Mouse (Mus musculus) neural tube, embryonic 11.5 days (tissue): ENCODE results near the gene Axin2. TPM values are rescaled to one million over a fixed set of nuclear protein-coding genes. Genes with fewer than 3 reads are reported as not detected.

Experiments
- ATAC-seq: fragments of 200-750 bp; cut with Nextera tagmentation; 2 replicates; pipeline ENCODE4 v1.8.0; 2017; ENCODE audit warnings: moderate number of reproducible peaks, mild to moderate bottlenecking, moderate TSS enrichment, moderate library complexity; ENCODE audit not compliant: insufficient read depth, low FRiP score, low TSS enrichment
- DNase-seq: peaks from one replicate; pipeline ENCODE4 v3.0.0-alpha.2; 2015; ENCODE audit warnings: low spot score
- H3K27ac ChIP-seq: fragments of 300-500 bp; sonication (generic); 2 replicates; pipeline ENCODE4 v1.5.1; 2014; ENCODE audit warnings: low read depth, mild to moderate bottlenecking, low read length
- H3K27me3 ChIP-seq: fragments of 300-500 bp; sonication (generic); 2 replicates; pipeline ENCODE4 v1.6.1; 2014; ENCODE audit warnings: mild to moderate bottlenecking, low read length, mixed read lengths; ENCODE audit not compliant: control insufficient read depth, insufficient read depth
- H3K36me3 ChIP-seq: fragments of 300-500 bp; sonication (generic); 2 replicates; pipeline ENCODE4 v1.6.1; 2014; ENCODE audit warnings: mild to moderate bottlenecking, low read length, moderate library complexity, mixed read lengths; ENCODE audit not compliant: control insufficient read depth, insufficient read depth
- H3K4me1 ChIP-seq: fragments of 300-500 bp; sonication (generic); 2 replicates; pipeline ENCODE4 v1.6.1; 2014; ENCODE audit warnings: low read length, mixed read lengths; ENCODE audit not compliant: control insufficient read depth, insufficient read depth
- H3K4me2 ChIP-seq: fragments of 300-500 bp; sonication (generic); 2 replicates; pipeline ENCODE4 v1.6.1; 2014; ENCODE audit warnings: low read depth, mild to moderate bottlenecking, moderate library complexity
- H3K4me3 ChIP-seq: fragments of 300-500 bp; sonication (generic); 2 replicates; pipeline ENCODE4 v1.5.1; 2014; ENCODE audit warnings: low read depth, low read length
- H3K9ac ChIP-seq: fragments of 300-500 bp; sonication (generic); 2 replicates; pipeline ENCODE4 v1.6.1; 2014; ENCODE audit warnings: mild to moderate bottlenecking, low read length
- H3K9me3 ChIP-seq: fragments of 300-500 bp; sonication (generic); 2 replicates; pipeline ENCODE4 v1.6.1; 2016; ENCODE audit warnings: low read length; ENCODE audit not compliant: control insufficient read depth
- WGBS: fragments of 180-500 bp; shearing (Covaris S2); extraction: QIAGEN DNeasy Blood & Tissue Kit; methylation state at CpG from one replicate; pipeline ENCODE4 v1.1.7; 2014; 5-methylcytosine and 5-hydroxymethylcytosine counted together
- polyA plus RNA-seq: library from polyadenylated mRNA; unstranded; fragments of >200 nt; fragmentation: Nextera tagmentation; extraction: Ambion mirVana; gene quantifications from 2 replicates; pipeline ENCODE4 v1.2.1, GENCODE M21; 2014

Axin2 gene
- polyA plus RNA-seq, 1 experiment from 2014 or later: 16.4 TPM

GRCm38 (mm10) chr11:108997816-108998215 is 77.7 kb downstream of the Axin2 start:
- 95% methylated on average over 3 of the region's 3 CpGs for WGBS
- no peaks in the 10 kb centered on the region for H3K4me1 ChIP-seq
- no peaks in the 10 kb centered on the region for H3K36me3 ChIP-seq
- no peak overlapping the region for H3K4me3 ChIP-seq
- ATAC-seq (no peak), DNase-seq (no peak)
- H3K27ac ChIP-seq: no peak overlapping the region
- no peak overlapping the region for H3K4me2 ChIP-seq
- H3K9ac ChIP-seq: no peak overlapping the region
- no peaks in the 10 kb centered on the region for H3K27me3 ChIP-seq
- H3K9me3 ChIP-seq: no peaks in the 10 kb centered on the region

Other genes with a start within 250 kb of the Axin2 start
- not detected in 2 replicates for gene E030025P04Rik, start 224.0 kb downstream of the Axin2 start, polyA plus RNA-seq